Mouse (Mus musculus) ES-Bruce4 (cell line): ENCODE results near the gene Borcs8. TPM values are rescaled to one million over a fixed set of nuclear protein-coding genes. Genes with fewer than 3 reads are reported as not detected.

Experiments used
- H3K27ac ChIP-seq: 2 replicates; pipeline ENCODE4 v1.5.1; 2012; ENCODE audit warnings: low read length, inconsistent platforms; ENCODE audit not compliant: insufficient read depth
- H3K27me3 ChIP-seq: 2 replicates; pipeline ENCODE4 v1.6.1; 2012; ENCODE audit warnings: mild to moderate bottlenecking, low read length, inconsistent platforms; ENCODE audit not compliant: control insufficient read depth, poor library complexity, insufficient read depth, severe bottlenecking
- H3K36me3 ChIP-seq: 2 replicates; pipeline ENCODE4 v1.6.1; 2012; ENCODE audit warnings: inconsistent platforms, mild to moderate bottlenecking, low read length, moderate library complexity; ENCODE audit not compliant: control insufficient read depth, poor library complexity, insufficient read depth, severe bottlenecking
- H3K4me1 ChIP-seq: one replicate; pipeline ENCODE4 v1.8.1; 2011; ENCODE audit warnings: low read length; ENCODE audit not compliant: control insufficient read depth, insufficient read depth
- H3K4me3 ChIP-seq: 2 replicates; pipeline ENCODE4 v1.5.1; 2011; ENCODE audit warnings: low read depth, mild to moderate bottlenecking, low read length
- H3K9ac ChIP-seq: 2 replicates; pipeline ENCODE4 v1.6.1; 2012; ENCODE audit warnings: low read depth, mild to moderate bottlenecking, inconsistent platforms; ENCODE audit not compliant: poor library complexity, severe bottlenecking
- H3K9me3 ChIP-seq: replicated peaks from 2 replicates; pipeline ENCODE4 v1.6.1; 2012; ENCODE audit warnings: mild to moderate bottlenecking, low read length, inconsistent platforms; ENCODE audit not compliant: control insufficient read depth, poor library complexity, insufficient read depth, severe bottlenecking
- CTCF ChIP-seq: IDR thresholded peaks from one replicate; pipeline ENCODE4 v1.8.1; 2011; ENCODE audit warnings: low read depth, low read length
- EP300 ChIP-seq: IDR thresholded peaks from 2 replicates; pipeline ENCODE4 v1.6.1; 2011; ENCODE audit warnings: low read depth, low read length; ENCODE audit not compliant: insufficient read depth
- POLR2A ChIP-seq: IDR thresholded peaks from one replicate; pipeline ENCODE4 v1.8.1; 2011; ENCODE audit warnings: low read length; ENCODE audit not compliant: insufficient read depth
- polyA plus RNA-seq: library from polyadenylated mRNA; stranded (reverse); fragments of >200 nt; gene quantifications from 2 replicates; pipeline ENCODE4 v1.2.4, GENCODE M21; 2011; ENCODE audit warnings: low read depth; ENCODE audit not compliant: missing spikeins, insufficient read depth, insufficient read length

Gene Borcs8
- polyA plus RNA-seq, 1 experiment = 24.1 TPM

DNA sequence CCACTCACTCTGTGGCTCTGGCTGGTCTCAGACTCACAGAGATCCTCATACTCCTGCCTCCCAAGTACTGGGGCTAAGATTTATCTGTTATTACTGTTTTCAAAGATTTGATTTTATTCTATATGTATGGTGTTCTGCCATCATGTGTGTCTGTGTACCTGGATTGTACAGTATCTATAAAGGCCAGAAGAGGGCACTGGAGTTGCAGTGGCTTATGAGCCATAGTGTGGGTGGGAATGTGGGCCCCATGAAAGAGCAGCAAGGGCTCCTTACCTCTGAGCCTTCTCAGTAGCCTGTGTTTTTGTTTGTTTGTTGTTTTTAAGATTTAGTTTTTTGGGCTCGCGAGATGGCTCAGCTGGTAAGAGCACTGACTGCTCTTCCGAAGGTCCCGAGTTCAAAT, 39.8 kb downstream of the Borcs8 start:
- H3K36me3 ChIP-seq = peaks cover 2% of the 10 kb centered on the region

GRCm38 (mm10) chr8:70181212-70181902, 42.1 kb downstream of the Borcs8 start:
- Histone ChIP-seq H3K9ac (no peak overlapping the region), H3K4me1 (peaks cover 3% of the 10 kb centered on the region), H3K4me3 (no peak overlapping the region), H3K27me3 (no peaks in the 10 kb centered on the region), H3K27ac (no peak overlapping the region), H3K36me3 (peaks cover 2% of the 10 kb centered on the region), H3K9me3 (no peaks in the 10 kb centered on the region)
- TF ChIP-seq CTCF = no peak
- no peak for TF ChIP-seq POLR2A
- TF ChIP-seq EP300 = no peak

More for the DNA sequence above, 39.8 kb downstream of the Borcs8 start:
- Histone ChIP-seq H3K4me1 (peaks cover 3% of the 10 kb centered on the region), H3K9me3 (no peaks in the 10 kb centered on the region), H3K27ac (no peak overlapping the region), H3K9ac (no peak overlapping the region), H3K27me3 (no peaks in the 10 kb centered on the region), H3K4me3 (no peak overlapping the region)
- TF ChIP-seq CTCF = peak; percentile 43
- no peak for TF ChIP-seq POLR2A
- no peak for TF ChIP-seq EP300

GRCm38 (mm10) chr8:70181903-70182252, 42.6 kb downstream of the Borcs8 start:
- H3K27ac ChIP-seq = no peak overlapping the region
- H3K9me3 ChIP-seq = no peaks in the 10 kb centered on the region
- no peaks in the 10 kb centered on the region for H3K27me3 ChIP-seq
- H3K4me1 ChIP-seq = peaks cover 3% of the 10 kb centered on the region
- H3K9ac ChIP-seq = no peak overlapping the region
- peaks cover 2% of the 10 kb centered on the region for H3K36me3 ChIP-seq
- TF ChIP-seq EP300 (no peak), CTCF (no peak), POLR2A (no peak)
- H3K4me3 ChIP-seq = no peak overlapping the region

DNA sequence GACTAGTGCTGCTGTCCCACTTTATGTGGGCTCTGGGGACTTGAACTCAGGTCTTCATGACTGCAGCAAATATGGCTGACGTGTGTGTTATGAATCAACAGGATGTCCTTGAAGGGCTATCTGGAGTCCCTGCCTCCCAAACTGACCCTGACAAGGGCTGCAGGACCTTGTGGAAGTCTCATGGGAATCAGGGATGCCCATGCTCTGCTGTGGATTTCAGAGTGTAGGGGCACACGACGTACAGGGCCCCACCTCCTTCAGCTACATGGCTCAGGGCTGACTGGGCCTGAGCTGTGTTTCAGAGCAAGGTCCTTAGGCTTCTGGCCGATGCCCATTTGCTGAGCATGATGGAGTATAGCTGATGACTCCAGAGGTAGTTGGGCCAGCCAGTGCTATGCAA, 43.9 kb downstream of the Borcs8 start:
- TF ChIP-seq CTCF = no peak
- no peak for TF ChIP-seq POLR2A
- TF ChIP-seq EP300 = no peak
- no peaks in the 10 kb centered on the region for H3K36me3 ChIP-seq
- H3K27me3 ChIP-seq = no peaks in the 10 kb centered on the region
- H3K27ac ChIP-seq = no peak overlapping the region
- no peak overlapping the region for H3K4me3 ChIP-seq
- H3K9ac ChIP-seq = no peak overlapping the region
- no peaks in the 10 kb centered on the region for H3K9me3 ChIP-seq
- H3K4me1 ChIP-seq = peaks cover 3% of the 10 kb centered on the region

GRCm38 (mm10) chr8:70188707-70189106, 49.4 kb downstream of the Borcs8 start:
- no peaks in the 10 kb centered on the region for H3K9me3 ChIP-seq
- no peaks in the 10 kb centered on the region for H3K36me3 ChIP-seq
- H3K27me3 ChIP-seq = no peaks in the 10 kb centered on the region
- no peak overlapping the region for H3K4me3 ChIP-seq
- no peak overlapping the region for H3K9ac ChIP-seq
- no peak overlapping the region for H3K27ac ChIP-seq
- no peaks in the 10 kb centered on the region for H3K4me1 ChIP-seq
- TF ChIP-seq EP300 (no peak), CTCF (no peak), POLR2A (no peak)

DNA sequence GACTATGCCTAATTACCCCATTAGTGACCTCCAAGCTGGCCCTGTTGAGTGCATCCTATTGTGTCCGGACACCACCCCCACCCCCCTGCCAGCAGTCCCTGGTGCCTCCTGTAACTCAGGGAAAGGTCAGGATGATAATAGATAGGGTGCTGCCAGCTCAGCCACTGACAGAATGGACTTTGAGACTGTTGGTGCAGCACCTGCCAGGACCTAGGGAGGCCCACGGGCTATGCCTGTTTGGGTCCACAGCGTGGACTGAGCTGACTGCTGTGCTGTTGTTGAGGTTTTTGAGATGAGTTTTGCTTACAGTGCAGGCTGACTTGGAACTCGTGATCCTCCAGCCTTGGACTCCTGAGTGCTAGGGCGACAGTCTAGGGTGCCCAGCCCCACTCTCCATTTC, 53.9 kb downstream of the Borcs8 start:
- Histone ChIP-seq H3K27ac (no peak overlapping the region), H3K27me3 (no peaks in the 10 kb centered on the region), H3K4me3 (no peak overlapping the region), H3K36me3 (no peaks in the 10 kb centered on the region), H3K4me1 (no peaks in the 10 kb centered on the region), H3K9ac (no peak overlapping the region), H3K9me3 (no peaks in the 10 kb centered on the region)
- TF ChIP-seq EP300 (no peak), POLR2A (no peak), CTCF (no peak)
